Mouse (Mus musculus): ENCODE results near the gene 1110025L11Rik. TPM values are rescaled to one million over a fixed set of nuclear protein-coding genes. Genes with fewer than 3 reads are reported as not detected.

The 1110025L11Rik gene
- polyA plus RNA-seq, 1 experiment from 2014 or later: not detected

DNA sequence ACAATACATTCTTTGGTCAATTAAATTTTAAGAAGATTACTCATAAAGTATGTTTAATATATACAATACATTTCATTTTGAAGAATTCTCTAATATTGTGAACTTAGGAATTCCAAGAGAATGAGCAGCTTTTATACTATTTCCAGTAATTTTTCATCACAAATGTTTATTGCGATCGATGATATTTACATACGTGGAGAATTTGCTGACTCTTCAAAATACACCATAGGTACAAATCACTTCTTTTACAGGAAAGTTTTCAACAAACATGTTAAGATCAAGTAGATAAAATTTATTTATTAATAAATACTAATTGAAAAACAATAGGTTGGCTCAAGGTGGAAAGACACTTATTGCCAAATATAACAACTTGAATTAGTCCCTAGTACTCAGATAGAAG is 49.8 kb downstream of the 1110025L11Rik start:
- no peak overlapping the region for H3K4me2 ChIP-seq (replicated peaks; ENCODE audit: low read depth)
- WGBS: 93% methylated on average over 3 of the region's 3 CpGs

More for the DNA sequence above, 49.8 kb downstream of the 1110025L11Rik start:
- no peaks in the 10 kb centered on the region for H3K4me1 ChIP-seq (replicated peaks; ENCODE audit: control insufficient read depth, insufficient read depth)
- no peaks in the 10 kb centered on the region for H3K9me3 ChIP-seq (ENCODE audit: control insufficient read depth, low read length)
- no peaks in the 10 kb centered on the region for H3K27me3 ChIP-seq (ENCODE audit: control insufficient read depth, insufficient read depth, low read length)
- TF ChIP-seq EP300 (optimal IDR thresholded peaks at IDR 0.05): no peak
- TF ChIP-seq CTCF (IDR thresholded peaks at IDR 0.05; ENCODE audit: low read depth): no peak
- DNase-seq (ENCODE audit: low spot score) (no peak), ATAC-seq (ENCODE audit: low FRiP score, low TSS enrichment) (no peak)
- H3K27ac ChIP-seq (replicated peaks): no peak overlapping the region
- H3K36me3 ChIP-seq (ENCODE audit: control insufficient read depth, insufficient read depth, low read length): no peaks in the 10 kb centered on the region
- H3K9ac ChIP-seq (ENCODE audit: low read length): no peak overlapping the region
- H3K4me3 ChIP-seq (ENCODE audit: low read depth, low read length): no peak overlapping the region

Other genes starting within 250 kb of the 1110025L11Rik start
- not detected in 2 replicates for gene Krtap15, start 243.8 kb downstream of the 1110025L11Rik start, polyA plus RNA-seq (2015; fragmentation: Nextera tagmentation; extraction: Ambion mirVana)
- gene Krtap14, start 237.9 kb downstream of the 1110025L11Rik start, polyA plus RNA-seq (2015; fragmentation: Nextera tagmentation; extraction: Ambion mirVana): not detected in 2 replicates
- gene Krtap19-1, start 194.6 kb downstream of the 1110025L11Rik start, polyA plus RNA-seq (2015; fragmentation: Nextera tagmentation; extraction: Ambion mirVana): not detected in 2 replicates
- gene Krtap19-2, start 189.7 kb downstream of the 1110025L11Rik start, polyA plus RNA-seq (2015; fragmentation: Nextera tagmentation; extraction: Ambion mirVana): not detected in 2 replicates
- not detected in 2 replicates for gene Krtap19-3, start 186.0 kb downstream of the 1110025L11Rik start, polyA plus RNA-seq (2015; fragmentation: Nextera tagmentation; extraction: Ambion mirVana)
- not detected in 2 replicates for gene Krtap19-4, start 178.9 kb downstream of the 1110025L11Rik start, polyA plus RNA-seq (2015; fragmentation: Nextera tagmentation; extraction: Ambion mirVana)
- gene Krtap19-5, start 167.5 kb downstream of the 1110025L11Rik start, polyA plus RNA-seq (2015; fragmentation: Nextera tagmentation; extraction: Ambion mirVana): not detected in 2 replicates
- not detected in 2 replicates for gene Krtap19-9b, start 131.7 kb downstream of the 1110025L11Rik start, polyA plus RNA-seq (2015; fragmentation: Nextera tagmentation; extraction: Ambion mirVana)
- not detected in 2 replicates for gene Krtap16-3, start 101.1 kb downstream of the 1110025L11Rik start, polyA plus RNA-seq (2015; fragmentation: Nextera tagmentation; extraction: Ambion mirVana)
- gene Krtap22-2, start 53.2 kb downstream of the 1110025L11Rik start, polyA plus RNA-seq (2015; fragmentation: Nextera tagmentation; extraction: Ambion mirVana): not detected in 2 replicates
- gene Gm10229, start 48.7 kb downstream of the 1110025L11Rik start, polyA plus RNA-seq (2015; fragmentation: Nextera tagmentation; extraction: Ambion mirVana): not detected in 2 replicates
- not detected in 2 replicates for gene Krtap6-1, start 32.3 kb downstream of the 1110025L11Rik start, polyA plus RNA-seq (2015; fragmentation: Nextera tagmentation; extraction: Ambion mirVana)
- not detected in 2 replicates for gene Gm10228, start 22.5 kb downstream of the 1110025L11Rik start, polyA plus RNA-seq (2015; fragmentation: Nextera tagmentation; extraction: Ambion mirVana)
- not detected in 2 replicates for gene Krtap6-5, start 16.1 kb downstream of the 1110025L11Rik start, polyA plus RNA-seq (2015; fragmentation: Nextera tagmentation; extraction: Ambion mirVana)
- not detected in 2 replicates for gene Krtap6-3, start 20.0 kb upstream of the 1110025L11Rik start, polyA plus RNA-seq (2015; fragmentation: Nextera tagmentation; extraction: Ambion mirVana)
- gene Gm6358, start 76.8 kb upstream of the 1110025L11Rik start, polyA plus RNA-seq (2015; fragmentation: Nextera tagmentation; extraction: Ambion mirVana): not detected in 2 replicates
- gene Gm10061, start 87.1 kb upstream of the 1110025L11Rik start, polyA plus RNA-seq (2015; fragmentation: Nextera tagmentation; extraction: Ambion mirVana): not detected in 2 replicates
- not detected in 2 replicates for gene Gm9789, start 94.0 kb upstream of the 1110025L11Rik start, polyA plus RNA-seq (2015; fragmentation: Nextera tagmentation; extraction: Ambion mirVana)
- not detected in 2 replicates for gene Gm7735, start 105.5 kb upstream of the 1110025L11Rik start, polyA plus RNA-seq (2015; fragmentation: Nextera tagmentation; extraction: Ambion mirVana)
- not detected in 2 replicates for gene 1110057P08Rik, start 110.7 kb upstream of the 1110025L11Rik start, polyA plus RNA-seq (2015; fragmentation: Nextera tagmentation; extraction: Ambion mirVana)
- not detected in 2 replicates for gene Krtap20-2, start 141.9 kb upstream of the 1110025L11Rik start, polyA plus RNA-seq (2015; fragmentation: Nextera tagmentation; extraction: Ambion mirVana)